Mouse (Mus musculus) kidney, adult 2 months (tissue): ENCODE results near the gene Defb41.

Experiments used
- CTCF ChIP-seq: fragments of 200-500 bp; conservative IDR thresholded peaks from 2 replicates; pipeline ENCODE4 v1.5.1; 2011; ENCODE audit warnings: low read depth, mild to moderate bottlenecking, control low read depth, low read length, moderate library complexity, mixed read lengths; ENCODE audit not compliant: insufficient read depth, insufficient read length
- POLR2A ChIP-seq: fragments of 200-500 bp; IDR thresholded peaks from one replicate; pipeline ENCODE4 v1.6.1; 2011; ENCODE audit warnings: low read depth, low read length, control low read depth

DNA sequence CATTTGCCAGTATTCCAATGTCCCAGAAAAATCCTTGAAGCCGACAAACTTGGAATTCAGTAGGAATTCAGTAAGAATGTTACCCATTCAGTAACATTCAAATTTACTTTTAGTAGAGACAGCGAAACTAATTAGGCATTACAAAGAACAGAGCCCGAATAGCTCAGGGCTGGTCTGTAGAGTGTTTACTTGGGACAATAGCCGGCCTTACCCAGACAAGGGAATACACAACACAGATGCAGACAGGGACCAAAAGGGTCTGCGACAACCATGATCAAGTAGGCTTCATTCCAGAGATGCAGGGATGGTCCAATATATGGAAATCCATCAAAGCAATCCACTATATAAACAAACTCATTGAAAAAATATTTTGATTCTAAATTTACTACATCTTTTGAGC lies 3.9 kb upstream of the Defb41 start:
- TF ChIP-seq POLR2A: no peak
- no peak for TF ChIP-seq CTCF
